Mouse (Mus musculus): Measurements from ENCODE around the gene Atp2a2. TPM values are rescaled to one million over a fixed set of nuclear protein-coding genes. Genes with fewer than 3 reads are reported as not detected.

Gene Atp2a2
- polyA plus RNA-seq, 1 experiment from 2014 or later, result 78.4 TPM

DNA sequence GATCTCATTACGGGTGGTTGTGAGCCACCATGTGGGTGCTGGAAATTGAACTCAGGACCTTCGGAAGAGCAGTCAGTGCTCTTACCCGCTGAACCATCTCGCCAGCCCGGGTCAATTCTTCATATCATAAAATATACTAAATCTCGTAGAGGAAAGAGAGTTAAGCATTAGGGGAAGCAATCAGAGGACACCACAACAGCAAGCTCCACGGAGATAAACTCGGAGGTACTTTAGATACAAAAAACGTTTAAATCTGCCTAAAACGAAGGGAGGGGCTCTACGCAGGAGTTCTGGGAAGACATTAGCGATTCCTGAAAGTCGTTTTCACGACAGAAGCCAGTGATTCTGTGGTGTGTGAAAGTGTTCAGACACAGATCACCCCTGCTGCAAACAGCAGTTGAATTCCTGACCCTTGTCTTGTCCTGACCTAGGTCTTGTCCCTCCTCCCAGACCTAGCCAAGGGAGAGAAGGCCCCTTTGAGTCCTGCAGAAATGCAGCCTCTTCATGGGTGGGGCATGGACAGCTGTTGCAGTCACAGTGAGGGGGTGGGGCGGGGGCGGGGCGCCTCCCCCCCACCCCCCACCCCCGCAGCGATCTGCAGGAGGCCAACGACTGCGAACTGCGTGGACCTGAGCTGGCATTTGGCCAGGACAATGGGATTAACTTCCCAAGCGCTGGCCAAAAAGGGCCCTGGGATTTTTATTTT lies 11.5 kb upstream of the Atp2a2 start:
- Histone ChIP-seq H3K9ac (replicated peaks; ENCODE audit: low read depth, low read length) (no peak overlapping the region), H3K9me3 (ENCODE audit: control insufficient read depth, low read length) (no peaks in the 10 kb centered on the region), H3K36me3 (ENCODE audit: control insufficient read depth, insufficient read depth, low read length) (no peaks in the 10 kb centered on the region), H3K27me3 (ENCODE audit: control insufficient read depth, insufficient read depth, low read length) (no peaks in the 10 kb centered on the region), H3K4me1 (ENCODE audit: control insufficient read depth, insufficient read depth, low read length) (peaks cover 6% of the 10 kb centered on the region; the same call in 1 of the 2 replicates), H3K4me3 (ENCODE audit: low read depth, low read length) (no peak overlapping the region), H3K27ac (ENCODE audit: low read depth, low read length) (no peak overlapping the region), H3K4me2 (ENCODE audit: low read depth, low read length) (no peak overlapping the region)
- 47% methylated on average over 22 of the region's 23 CpGs for WGBS
- no peak for ATAC-seq (ENCODE audit: low read depth)

DNA sequence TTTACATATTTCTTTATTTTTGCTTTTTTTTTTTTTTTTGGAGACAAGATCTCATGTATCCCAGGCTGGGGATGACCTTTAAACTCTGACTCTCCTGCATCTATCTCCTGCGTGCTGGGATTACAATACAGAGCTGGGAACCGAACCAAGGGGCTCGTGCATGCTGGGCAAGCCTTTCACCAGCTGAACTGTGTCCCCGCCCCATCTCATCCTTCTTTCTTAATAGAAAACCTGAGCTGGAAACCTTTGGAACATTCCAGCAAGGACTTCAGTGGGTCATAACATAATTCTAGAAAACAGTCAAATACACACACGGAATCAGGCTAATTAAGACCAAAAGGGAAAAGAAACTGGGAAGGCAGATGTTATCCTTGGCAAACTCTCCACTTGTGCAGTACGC lies 10.0 kb upstream of the Atp2a2 start:
- 78% methylated on average over 6 of the region's 6 CpGs for WGBS
- Histone ChIP-seq H3K9ac (replicated peaks; ENCODE audit: low read depth, low read length) (no peak overlapping the region), H3K27me3 (ENCODE audit: control insufficient read depth, insufficient read depth, low read length) (no peaks in the 10 kb centered on the region), H3K9me3 (ENCODE audit: control insufficient read depth, low read length) (no peaks in the 10 kb centered on the region), H3K36me3 (ENCODE audit: control insufficient read depth, insufficient read depth, low read length) (no peaks in the 10 kb centered on the region), H3K4me3 (ENCODE audit: low read depth, low read length) (no peak overlapping the region), H3K27ac (ENCODE audit: low read depth, low read length) (no peak overlapping the region), H3K4me1 (ENCODE audit: control insufficient read depth, insufficient read depth, low read length) (peaks cover 6% of the 10 kb centered on the region; the same call in 1 of the 2 replicates), H3K4me2 (ENCODE audit: low read depth, low read length) (no peak overlapping the region)
- no peak for ATAC-seq (ENCODE audit: low read depth)

DNA sequence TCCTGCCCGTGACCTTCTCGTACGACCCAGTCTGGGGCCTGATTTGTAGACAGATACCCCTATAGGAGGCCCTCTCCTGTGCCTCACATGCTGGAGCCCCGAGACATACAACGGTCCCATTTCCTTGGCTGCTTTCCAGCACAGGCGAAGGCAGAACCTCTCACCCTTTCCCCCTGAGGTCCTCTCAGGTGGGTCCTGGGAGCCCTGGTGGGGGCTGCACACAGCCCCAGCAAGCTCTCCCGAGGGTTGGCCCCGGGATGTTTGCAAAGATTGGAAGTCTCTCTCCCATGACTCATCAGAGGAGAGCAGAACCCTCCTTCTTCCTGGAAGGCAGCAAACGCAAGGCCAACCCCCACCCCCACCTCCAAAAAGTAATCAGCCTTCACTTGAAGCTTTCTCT lies 9.4 kb upstream of the Atp2a2 start:
- H3K9me3 ChIP-seq (ENCODE audit: control insufficient read depth, low read length), result no peaks in the 10 kb centered on the region

DNA sequence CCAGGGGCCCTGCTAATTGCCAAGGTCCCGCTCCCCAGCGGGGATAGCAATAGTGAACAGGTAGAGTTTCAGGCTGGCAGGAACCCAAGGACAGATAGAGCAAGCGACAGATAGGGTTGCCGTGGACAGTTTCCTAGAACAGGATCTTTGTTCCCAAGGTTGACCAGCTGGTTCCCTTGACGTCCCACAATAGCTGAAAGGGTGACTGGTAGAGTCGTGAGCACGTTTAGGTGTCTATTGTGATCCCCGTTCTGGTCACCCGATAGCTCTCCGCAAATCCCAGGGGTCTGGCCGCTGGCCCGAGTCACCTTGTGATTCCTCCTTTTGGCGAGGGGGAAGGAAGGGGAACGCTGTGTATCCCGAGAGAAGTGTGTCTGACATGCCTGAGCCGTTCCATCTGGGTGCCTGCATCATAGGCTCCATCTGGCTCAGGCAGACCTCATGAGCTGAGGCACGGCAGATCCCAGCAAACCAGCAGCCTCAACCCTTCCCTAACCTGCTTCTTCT lies 8.7 kb upstream of the Atp2a2 start:
- WGBS, result 72% methylated on average over 17 of the region's 17 CpGs
- Histone ChIP-seq H3K4me3 (ENCODE audit: low read depth, low read length) (no peak overlapping the region), H3K27ac (ENCODE audit: low read depth, low read length) (no peak overlapping the region), H3K4me1 (ENCODE audit: control insufficient read depth, insufficient read depth, low read length) (peaks cover 6% of the 10 kb centered on the region; the same call in 1 of the 2 replicates), H3K36me3 (ENCODE audit: control insufficient read depth, insufficient read depth, low read length) (no peaks in the 10 kb centered on the region), H3K9ac (replicated peaks; ENCODE audit: low read depth, low read length) (no peak overlapping the region), H3K4me2 (ENCODE audit: low read depth, low read length) (no peak overlapping the region), H3K27me3 (ENCODE audit: control insufficient read depth, insufficient read depth, low read length) (no peaks in the 10 kb centered on the region), H3K9me3 (ENCODE audit: control insufficient read depth, low read length) (no peaks in the 10 kb centered on the region)
- ATAC-seq (ENCODE audit: low read depth), result no peak

More for the DNA sequence above, 9.4 kb upstream of the Atp2a2 start:
- 70% methylated on average over 9 of the region's 9 CpGs for WGBS
- no peaks in the 10 kb centered on the region for H3K27me3 ChIP-seq (ENCODE audit: control insufficient read depth, insufficient read depth, low read length)
- no peak for ATAC-seq (ENCODE audit: low read depth)
- H3K4me2 ChIP-seq (ENCODE audit: low read depth, low read length), result no peak overlapping the region
- H3K9ac ChIP-seq (replicated peaks; ENCODE audit: low read depth, low read length), result no peak overlapping the region
- H3K36me3 ChIP-seq (ENCODE audit: control insufficient read depth, insufficient read depth, low read length), result no peaks in the 10 kb centered on the region
- H3K4me3 ChIP-seq (ENCODE audit: low read depth, low read length), result no peak overlapping the region
- H3K27ac ChIP-seq (ENCODE audit: low read depth, low read length), result no peak overlapping the region
- peaks cover 6% of the 10 kb centered on the region; the same call in 1 of the 2 replicates for H3K4me1 ChIP-seq (ENCODE audit: control insufficient read depth, insufficient read depth, low read length)

DNA sequence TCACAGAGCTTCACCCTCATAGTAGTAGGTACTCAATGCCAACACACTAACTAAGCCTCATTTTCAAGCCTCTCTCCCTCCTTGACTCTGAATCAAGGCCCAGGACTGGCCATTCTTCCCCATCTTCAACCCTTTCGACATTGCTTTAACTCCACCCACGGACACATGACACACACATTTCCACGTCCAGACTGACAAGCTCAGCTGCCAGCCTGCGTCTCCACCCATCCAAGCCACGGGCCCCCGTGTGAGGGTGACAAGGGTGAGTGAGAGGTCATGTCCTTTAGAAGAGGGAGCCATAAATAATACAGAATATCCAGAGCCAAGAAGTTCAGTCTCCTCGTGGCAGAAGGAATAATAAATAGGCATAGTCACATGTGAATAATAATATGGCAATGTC lies 7.6 kb upstream of the Atp2a2 start:
- H3K4me1 ChIP-seq (ENCODE audit: control insufficient read depth, insufficient read depth, low read length), result peaks cover 6% of the 10 kb centered on the region; the same call in 1 of the 2 replicates
- no peaks in the 10 kb centered on the region for H3K36me3 ChIP-seq (ENCODE audit: control insufficient read depth, insufficient read depth, low read length)
- no peak overlapping the region for H3K27ac ChIP-seq (ENCODE audit: low read depth, low read length)
- no peak for ATAC-seq (ENCODE audit: low read depth)
- H3K4me3 ChIP-seq (ENCODE audit: low read depth, low read length), result no peak overlapping the region
- H3K9me3 ChIP-seq (ENCODE audit: control insufficient read depth, low read length), result no peaks in the 10 kb centered on the region
- H3K9ac ChIP-seq (replicated peaks; ENCODE audit: low read depth, low read length), result no peak overlapping the region
- H3K27me3 ChIP-seq (ENCODE audit: control insufficient read depth, insufficient read depth, low read length), result no peaks in the 10 kb centered on the region
- no peak overlapping the region for H3K4me2 ChIP-seq (ENCODE audit: low read depth, low read length)
- WGBS, result 51% methylated on average over 7 of the region's 7 CpGs

DNA sequence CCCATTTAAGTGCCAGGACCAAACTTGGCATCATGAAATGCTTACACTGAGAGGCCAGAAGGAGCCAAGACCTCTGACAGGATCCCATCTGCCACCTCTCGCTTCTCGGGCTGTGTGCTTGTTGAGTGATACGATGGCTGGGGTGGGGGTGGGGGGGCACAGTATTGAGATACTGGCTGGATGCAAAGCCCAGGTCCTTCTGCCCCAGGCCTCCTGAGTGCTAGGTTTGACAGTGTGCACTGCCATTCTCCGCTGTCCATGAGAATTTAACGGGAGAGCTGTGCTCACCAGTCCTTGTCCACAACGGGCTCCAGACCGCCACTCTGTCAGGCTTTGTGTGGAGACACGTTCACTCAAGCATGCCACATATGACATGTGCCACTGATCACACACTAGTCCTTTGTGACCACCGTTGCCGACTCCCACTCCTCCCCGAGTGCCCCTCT lies 6.9 kb upstream of the Atp2a2 start:
- no peak overlapping the region for H3K4me2 ChIP-seq (ENCODE audit: low read depth, low read length)
- no peaks in the 10 kb centered on the region for H3K9me3 ChIP-seq (ENCODE audit: control insufficient read depth, low read length)
- H3K9ac ChIP-seq (replicated peaks; ENCODE audit: low read depth, low read length), result no peak overlapping the region
- H3K27me3 ChIP-seq (ENCODE audit: control insufficient read depth, insufficient read depth, low read length), result no peaks in the 10 kb centered on the region
- no peak for ATAC-seq (ENCODE audit: low read depth)
- no peak overlapping the region for H3K4me3 ChIP-seq (ENCODE audit: low read depth, low read length)
- WGBS, result 79% methylated on average over 11 of the region's 11 CpGs
- H3K36me3 ChIP-seq (ENCODE audit: control insufficient read depth, insufficient read depth, low read length), result no peaks in the 10 kb centered on the region
- peaks cover 2% of the 10 kb centered on the region; the same call in 1 of the 2 replicates for H3K4me1 ChIP-seq (ENCODE audit: control insufficient read depth, insufficient read depth, low read length)
- no peak overlapping the region for H3K27ac ChIP-seq (ENCODE audit: low read depth, low read length)

DNA sequence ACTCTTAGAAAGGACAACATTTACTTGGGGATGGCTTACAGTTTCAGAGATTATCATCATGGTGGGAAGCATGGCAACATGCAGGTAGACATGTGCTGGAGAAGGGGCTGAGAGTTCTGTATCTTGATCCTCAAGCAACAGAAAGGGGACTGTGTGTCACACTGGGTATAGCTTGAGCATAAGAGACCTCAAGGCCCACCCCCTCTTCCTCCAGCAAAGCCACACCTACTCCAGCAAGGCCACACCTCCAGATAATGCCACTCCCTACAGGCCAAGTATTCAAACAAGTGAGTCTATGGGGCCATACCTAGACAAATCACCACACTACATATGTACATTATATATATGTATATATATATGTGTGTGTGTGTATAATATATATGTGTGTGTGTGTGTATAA lies 5.4 kb upstream of the Atp2a2 start:
- no peak overlapping the region for H3K27ac ChIP-seq (ENCODE audit: low read depth, low read length)
- no peaks in the 10 kb centered on the region for H3K36me3 ChIP-seq (ENCODE audit: control insufficient read depth, insufficient read depth, low read length)
- peaks cover 9% of the 10 kb centered on the region; the same call in 1 of the 2 replicates for H3K4me1 ChIP-seq (ENCODE audit: control insufficient read depth, insufficient read depth, low read length)
- H3K4me3 ChIP-seq (ENCODE audit: low read depth, low read length), result no peak overlapping the region
- H3K9me3 ChIP-seq (ENCODE audit: control insufficient read depth, low read length), result no peaks in the 10 kb centered on the region
- no peak overlapping the region for H3K9ac ChIP-seq (replicated peaks; ENCODE audit: low read depth, low read length)
- H3K27me3 ChIP-seq (ENCODE audit: control insufficient read depth, insufficient read depth, low read length), result no peaks in the 10 kb centered on the region
- H3K4me2 ChIP-seq (ENCODE audit: low read depth, low read length), result no peak overlapping the region
- ATAC-seq (ENCODE audit: low read depth), result no peak

DNA sequence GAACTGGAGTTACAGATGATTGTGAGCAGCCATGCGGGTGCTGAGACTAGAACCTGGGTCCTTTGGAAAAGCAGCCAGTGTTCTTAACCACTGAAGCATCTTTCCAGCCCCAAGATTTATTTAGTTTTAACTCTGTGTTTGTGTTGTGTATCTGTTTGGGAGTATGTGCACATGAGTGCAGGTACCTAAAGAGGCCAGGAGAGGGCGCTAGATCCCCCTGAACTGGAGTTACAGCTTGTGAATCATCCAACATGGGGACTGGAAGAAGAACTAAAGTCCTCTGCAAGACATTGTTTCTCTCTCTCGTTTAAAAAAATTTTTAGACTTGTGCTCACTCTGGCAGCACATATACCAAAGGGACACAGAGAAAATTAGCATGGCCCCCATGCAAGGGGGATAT lies 4.4 kb upstream of the Atp2a2 start:
- no peaks in the 10 kb centered on the region for H3K9me3 ChIP-seq (ENCODE audit: control insufficient read depth, low read length)
- WGBS, result 89% methylated on average over 3 of the region's 3 CpGs
- H3K4me3 ChIP-seq (ENCODE audit: low read depth, low read length), result no peak overlapping the region
- H3K4me2 ChIP-seq (ENCODE audit: low read depth, low read length), result no peak overlapping the region
- H3K36me3 ChIP-seq (ENCODE audit: control insufficient read depth, insufficient read depth, low read length), result no peaks in the 10 kb centered on the region
- H3K27ac ChIP-seq (ENCODE audit: low read depth, low read length), result no peak overlapping the region
- H3K9ac ChIP-seq (replicated peaks; ENCODE audit: low read depth, low read length), result no peak overlapping the region
- ATAC-seq (ENCODE audit: low read depth), result no peak
- peaks cover 2% of the 10 kb centered on the region; the same call in 1 of the 2 replicates for H3K27me3 ChIP-seq (ENCODE audit: control insufficient read depth, insufficient read depth, low read length)
- peaks cover 9% of the 10 kb centered on the region; the same call in 1 of the 2 replicates for H3K4me1 ChIP-seq (ENCODE audit: control insufficient read depth, insufficient read depth, low read length)

DNA sequence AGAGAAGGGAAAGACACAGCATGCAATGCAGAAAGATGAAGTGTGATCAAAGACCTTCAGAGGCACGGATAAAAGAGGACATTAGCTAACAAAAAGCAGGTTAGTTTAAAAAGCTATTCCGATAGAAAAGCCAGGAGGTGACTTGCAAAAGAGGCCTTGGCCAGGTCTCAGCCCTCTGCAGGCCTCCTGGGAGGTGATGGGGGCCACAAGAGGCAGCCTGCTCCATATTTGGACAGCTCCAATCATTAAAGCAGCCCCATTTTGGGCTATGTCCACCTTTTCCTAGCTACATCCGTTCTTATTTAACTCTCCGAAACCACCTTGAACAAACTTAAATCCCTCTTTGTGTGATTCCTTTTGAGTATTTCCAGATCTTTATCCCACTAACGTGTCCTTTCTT lies 3.5 kb upstream of the Atp2a2 start:
- Histone ChIP-seq H3K9me3 (ENCODE audit: control insufficient read depth, low read length) (no peaks in the 10 kb centered on the region), H3K36me3 (ENCODE audit: control insufficient read depth, insufficient read depth, low read length) (no peaks in the 10 kb centered on the region), H3K4me1 (ENCODE audit: control insufficient read depth, insufficient read depth, low read length) (peaks cover 9% of the 10 kb centered on the region; the same call in 1 of the 2 replicates), H3K27ac (ENCODE audit: low read depth, low read length) (no peak overlapping the region), H3K9ac (replicated peaks; ENCODE audit: low read depth, low read length) (no peak overlapping the region), H3K4me3 (ENCODE audit: low read depth, low read length) (no peak overlapping the region), H3K4me2 (ENCODE audit: low read depth, low read length) (no peak overlapping the region), H3K27me3 (ENCODE audit: control insufficient read depth, insufficient read depth, low read length) (peaks cover 2% of the 10 kb centered on the region; the same call in 1 of the 2 replicates)
- 89% methylated on average over 5 of the region's 5 CpGs for WGBS
- ATAC-seq (ENCODE audit: low read depth), result no peak

Measured in neural tube, embryonic 14.5 days (tissue).